Mouse (Mus musculus): ENCODE data around the gene Mup5. TPM values are rescaled to one million over a fixed set of nuclear protein-coding genes. Genes with fewer than 3 reads are reported as not detected.
"Not testable (repeated sequence)": the region's sequence is repeated elsewhere in the genome, so short reads cannot be mapped to it uniquely, and the experiment has no call there.

Mup5 gene
- not detected for total RNA-seq (2021)

GRCm38 (mm10) chr4:61834952-61835708 lies at the start of gene Mup5:
Gene Mup5, minus strand, starts transcription at chr4:61835233.
- DNase-seq (ENCODE audit: low spot score) = no peak
- intact Hi-C loops (cut with DNase I) = no loop called here

DNA sequence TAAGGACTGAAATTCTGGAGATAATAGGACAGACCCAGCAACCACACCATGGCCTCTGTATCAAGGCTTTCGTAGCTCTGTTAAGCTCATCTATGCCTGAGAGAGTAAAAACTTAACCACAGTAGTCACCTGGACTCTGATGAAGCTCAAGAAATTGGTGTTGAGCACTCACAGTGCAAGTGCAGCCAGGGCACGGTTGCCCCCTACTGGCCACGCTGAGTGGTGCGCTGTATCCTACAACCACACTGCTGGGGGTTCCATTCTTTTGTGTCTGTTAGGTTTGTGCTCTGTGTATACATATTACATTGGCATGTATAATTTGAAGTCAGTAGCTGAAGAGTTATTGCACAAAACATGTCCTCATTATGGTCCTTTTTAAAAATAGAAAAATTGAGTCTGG lies 23.1 kb upstream of the Mup5 start:
- DNase-seq (ENCODE audit: low spot score) = no peak
- intact Hi-C loops (cut with DNase I) = no loop called here

DNA sequence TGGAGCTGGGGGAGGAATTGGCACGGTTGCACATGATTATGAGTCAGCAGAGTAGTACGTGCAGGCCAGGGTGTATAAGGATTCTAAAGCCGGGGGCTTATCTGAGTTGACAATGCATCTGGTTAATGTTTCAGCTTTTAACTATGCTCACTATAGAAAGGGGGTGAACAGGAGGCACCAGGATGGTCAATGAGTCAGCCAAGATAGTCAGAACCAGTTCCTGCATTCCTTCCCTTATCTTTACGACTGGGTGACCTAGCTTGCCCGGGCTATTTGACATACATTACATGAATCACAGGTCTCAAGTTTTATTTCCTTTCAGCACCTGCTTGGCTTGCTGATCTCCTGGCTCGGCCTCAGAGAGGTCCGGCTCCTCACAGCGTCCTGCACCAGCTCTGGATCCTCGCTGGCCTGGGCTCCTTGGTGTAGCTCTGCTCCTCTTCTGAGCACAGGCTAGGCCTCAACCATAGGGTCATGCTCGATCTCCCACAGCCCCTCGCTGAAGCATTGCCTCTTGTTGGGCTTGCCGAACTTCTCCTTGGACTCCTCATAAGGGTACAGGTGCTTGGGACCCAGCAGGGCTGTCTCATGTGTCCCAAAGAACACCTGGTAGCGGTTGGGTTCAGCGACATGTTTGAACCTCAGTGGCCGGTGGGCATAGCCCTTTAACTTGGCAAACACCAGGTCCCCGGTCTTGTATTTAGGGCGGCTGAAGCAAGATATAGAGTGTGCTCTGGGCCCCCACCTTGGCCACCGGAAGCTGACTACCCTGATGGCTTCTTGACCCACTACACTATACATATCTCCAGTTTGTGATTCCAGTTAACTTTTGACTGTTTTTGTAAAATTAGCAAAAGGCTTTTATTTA lies 21.0 kb upstream of the Mup5 start:
- DNase-seq (ENCODE audit: low spot score) = no peak
- intact Hi-C loops (cut with DNase I) = no loop called here

GRCm38 (mm10) chr4:61855344-61855743 lies 20.3 kb upstream of the Mup5 start:
- DNase-seq (ENCODE audit: low spot score) = no peak
- intact Hi-C loops (cut with DNase I) = no loop called here

GRCm38 (mm10) chr4:61844758-61845455 lies 9.9 kb upstream of the Mup5 start:
- no peak for DNase-seq (ENCODE audit: low spot score)
- intact Hi-C loops (cut with DNase I) = no loop called here

GRCm38 (mm10) chr4:61829211-61829610 lies 5.8 kb downstream of the Mup5 start:
- intact Hi-C loops (cut with DNase I) = no loop called here
- DNase-seq (ENCODE audit: low spot score) = no peak

GRCm38 (mm10) chr4:61823185-61823584 lies 11.8 kb downstream of the Mup5 start:
- no peak for DNase-seq (ENCODE audit: low spot score)
- intact Hi-C loops (cut with DNase I) = no loop called here

GRCm38 (mm10) chr4:61822541-61822940 lies 12.5 kb downstream of the Mup5 start:
- DNase-seq (ENCODE audit: low spot score); intact Hi-C loops (cut with DNase I): not testable (repeated sequence)

GRCm38 (mm10) chr4:61815602-61816001 lies 19.4 kb downstream of the Mup5 start:
- intact Hi-C loops (cut with DNase I) = no loop called here
- DNase-seq (ENCODE audit: low spot score) = no peak

GRCm38 (mm10) chr4:61813435-61813834 lies 21.6 kb downstream of the Mup5 start:
- DNase-seq (ENCODE audit: low spot score) = no peak
- intact Hi-C loops (cut with DNase I) = no loop called here

GRCm38 (mm10) chr4:61811193-61811592 lies 23.8 kb downstream of the Mup5 start:
- intact Hi-C loops (cut with DNase I); DNase-seq (ENCODE audit: low spot score): not testable (repeated sequence)

DNA sequence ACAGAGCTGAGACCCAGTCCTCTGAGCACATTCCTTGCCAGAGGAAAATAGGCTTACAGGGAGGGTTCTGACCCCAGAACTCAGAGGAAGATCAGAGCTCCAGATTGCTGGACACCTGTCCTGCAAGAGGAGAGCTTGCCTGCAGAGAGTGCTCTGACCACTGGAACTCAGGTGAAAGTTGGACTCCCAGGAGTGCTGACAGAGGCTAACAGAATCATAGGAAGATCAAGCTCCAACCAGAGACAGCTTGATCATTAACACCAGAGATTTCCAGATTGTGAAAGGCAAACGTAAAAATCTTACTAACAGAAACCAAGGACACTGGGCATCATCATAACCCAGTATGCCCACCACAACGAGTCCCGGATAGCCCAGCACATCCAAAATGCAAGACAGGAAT lies 26.1 kb downstream of the Mup5 start:
- intact Hi-C loops (cut with DNase I); DNase-seq (ENCODE audit: low spot score): not testable (repeated sequence)

DNA sequence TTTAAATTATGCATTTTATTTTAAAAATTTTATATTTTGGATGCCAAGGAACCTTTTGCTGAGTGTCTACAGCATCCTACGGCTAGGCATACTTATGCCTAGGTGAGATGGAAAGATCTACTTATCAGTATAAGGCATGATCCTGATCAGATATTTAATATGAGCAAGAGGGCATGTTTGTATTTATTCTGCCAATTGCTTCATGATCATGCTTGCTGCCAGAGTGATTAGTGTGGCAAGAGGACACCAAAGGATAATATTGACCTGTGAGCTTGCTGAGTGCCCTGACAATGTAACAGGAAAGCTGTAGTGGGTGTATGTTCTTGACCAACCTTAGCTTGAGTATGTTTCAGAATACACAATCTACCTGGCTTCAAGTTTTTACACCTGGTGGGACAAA lies 45.3 kb downstream of the Mup5 start:
- intact Hi-C loops (cut with DNase I); DNase-seq (ENCODE audit: low spot score): not testable (repeated sequence)

GRCm38 (mm10) chr4:61784231-61784630 lies 50.8 kb downstream of the Mup5 start:
- intact Hi-C loops (cut with DNase I); DNase-seq (ENCODE audit: low spot score): not testable (repeated sequence)

GRCm38 (mm10) chr4:61782169-61782568 lies 52.9 kb downstream of the Mup5 start, which contains the start of gene Mup19:
Gene Mup19, minus strand, starts transcription at chr4:61782269.
- intact Hi-C loops (cut with DNase I); DNase-seq (ENCODE audit: low spot score): not testable (repeated sequence)

Other genes starting within 250 kb of the Mup5 start
- gene Mup17, start 239.4 kb downstream of the Mup5 start, total RNA-seq (2021) = not detected
- not detected for gene Mup18, start 161.1 kb downstream of the Mup5 start, total RNA-seq (2021)
- gene Mup19, start 53.0 kb downstream of the Mup5 start, total RNA-seq (2021) = not detected
- gene Mup20, start 218.9 kb upstream of the Mup5 start, total RNA-seq (2021) = not detected

All from heart, postnatal 25 days (tissue).